Mouse (Mus musculus) ES-Bruce4 (cell line): ENCODE results near the gene Ptbp2.

ENCODE experiments used
- CTCF ChIP-seq: IDR thresholded peaks from one replicate; pipeline ENCODE4 v1.8.1; 2011; ENCODE audit warnings: low read depth, low read length
- EP300 ChIP-seq: IDR thresholded peaks from 2 replicates; pipeline ENCODE4 v1.6.1; 2011; ENCODE audit warnings: low read depth, low read length; ENCODE audit not compliant: insufficient read depth
- POLR2A ChIP-seq: IDR thresholded peaks from one replicate; pipeline ENCODE4 v1.8.1; 2011; ENCODE audit warnings: low read length; ENCODE audit not compliant: insufficient read depth

DNA sequence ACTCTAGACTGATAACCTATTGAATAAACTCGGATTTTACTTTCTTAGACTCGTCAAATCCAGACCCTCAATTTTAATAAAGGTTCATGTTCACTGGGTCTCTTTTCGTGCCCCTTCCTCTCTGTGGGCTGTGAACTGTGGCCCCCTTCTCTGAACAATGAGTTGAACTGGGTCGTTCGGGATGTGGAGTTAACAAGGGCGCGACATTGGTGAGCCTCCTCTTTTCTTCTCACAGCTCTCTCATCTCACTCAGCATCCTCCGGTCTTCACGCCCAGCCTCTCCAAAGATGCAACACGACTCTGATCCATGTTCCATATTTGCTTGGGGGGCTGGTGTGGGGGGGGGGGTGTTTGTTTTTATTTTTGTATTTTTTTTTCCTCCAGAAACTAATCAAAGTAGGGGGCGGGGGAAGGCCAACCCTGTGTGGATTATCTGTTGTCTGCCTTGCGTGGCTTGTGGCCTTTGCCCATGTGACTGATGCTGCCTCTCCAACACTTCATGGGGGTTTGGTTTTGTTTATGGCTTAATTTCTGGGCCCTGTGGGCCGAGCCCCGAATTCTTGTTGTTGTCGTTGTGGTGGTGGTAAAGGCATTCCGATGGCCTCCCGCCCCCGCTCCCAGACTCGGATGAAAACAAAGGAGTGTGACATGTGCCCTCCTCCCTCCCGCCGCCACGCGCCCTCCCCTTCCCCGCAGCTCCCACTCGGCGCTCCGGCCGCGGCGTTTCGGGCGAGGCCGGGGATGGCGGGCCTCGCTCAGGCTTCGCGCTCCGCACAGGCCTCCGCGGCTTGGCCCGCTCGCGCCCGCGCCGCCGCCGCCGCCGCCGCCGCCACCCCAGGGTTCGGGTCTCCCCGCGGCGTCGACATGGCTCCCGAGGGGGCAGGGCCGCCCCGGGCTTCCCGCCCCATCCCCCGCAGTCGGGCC is 2.0 kb downstream of the Ptbp2 start:
- TF ChIP-seq CTCF = no peak
- TF ChIP-seq POLR2A = no peak
- TF ChIP-seq EP300 = no peak
